Mouse (Mus musculus): ENCODE measurements around the gene Med16. TPM values are rescaled to one million over a fixed set of nuclear protein-coding genes. Genes with fewer than 3 reads are reported as not detected.

Gene Med16
- polyA plus RNA-seq, 1 experiment from 2014 or later: 48.4 TPM

- no peak overlapping the region for H3K4me3 ChIP-seq (replicated peaks)
- no peaks in the 10 kb centered on the region for H3K27me3 ChIP-seq
- 0 out of 2 replicates have a peak overlapping the region, but pooled peaks have one; percentile 13 for H3K27ac ChIP-seq (replicated peaks)
- H3K9me3 ChIP-seq (replicated peaks): no peaks in the 10 kb centered on the region
- peaks cover 37% of the 10 kb centered on the region for H3K4me1 ChIP-seq
- H3K9ac ChIP-seq: no peak overlapping the region
- WGBS: 47% methylated on average over 10 of the region's 10 CpGs
- 0 out of 2 replicates have a peak, but pooled peaks have one; percentile 1 for ATAC-seq (ENCODE audit: insufficient number of reproducible peaks, low FRiP score, low TSS enrichment, low read depth)
- peaks cover 65% of the 10 kb centered on the region for H3K36me3 ChIP-seq
- H3K4me2 ChIP-seq (replicated peaks): no peak overlapping the region
These were observed 44.2 kb downstream of the Med16 start for GRCm38 (mm10) chr10:79864351-79865188.

GRCm38 (mm10) chr10:79862925-79863324 lies 45.8 kb downstream of the Med16 start:
- peak overlapping the region; percentile 22; the same call in 1 of the 2 replicates for H3K27ac ChIP-seq (replicated peaks)
- no peak overlapping the region for H3K9ac ChIP-seq
- H3K36me3 ChIP-seq: peaks cover 76% of the 10 kb centered on the region
- H3K4me2 ChIP-seq (replicated peaks): no peak overlapping the region
- WGBS: 61% methylated on average over 10 of the region's 10 CpGs
- no peak overlapping the region for H3K4me3 ChIP-seq (replicated peaks)
- H3K9me3 ChIP-seq (replicated peaks): no peaks in the 10 kb centered on the region
- no peaks in the 10 kb centered on the region for H3K27me3 ChIP-seq
- ATAC-seq (ENCODE audit: insufficient number of reproducible peaks, low FRiP score, low TSS enrichment, low read depth): no peak
- peaks cover 53% of the 10 kb centered on the region for H3K4me1 ChIP-seq

DNA sequence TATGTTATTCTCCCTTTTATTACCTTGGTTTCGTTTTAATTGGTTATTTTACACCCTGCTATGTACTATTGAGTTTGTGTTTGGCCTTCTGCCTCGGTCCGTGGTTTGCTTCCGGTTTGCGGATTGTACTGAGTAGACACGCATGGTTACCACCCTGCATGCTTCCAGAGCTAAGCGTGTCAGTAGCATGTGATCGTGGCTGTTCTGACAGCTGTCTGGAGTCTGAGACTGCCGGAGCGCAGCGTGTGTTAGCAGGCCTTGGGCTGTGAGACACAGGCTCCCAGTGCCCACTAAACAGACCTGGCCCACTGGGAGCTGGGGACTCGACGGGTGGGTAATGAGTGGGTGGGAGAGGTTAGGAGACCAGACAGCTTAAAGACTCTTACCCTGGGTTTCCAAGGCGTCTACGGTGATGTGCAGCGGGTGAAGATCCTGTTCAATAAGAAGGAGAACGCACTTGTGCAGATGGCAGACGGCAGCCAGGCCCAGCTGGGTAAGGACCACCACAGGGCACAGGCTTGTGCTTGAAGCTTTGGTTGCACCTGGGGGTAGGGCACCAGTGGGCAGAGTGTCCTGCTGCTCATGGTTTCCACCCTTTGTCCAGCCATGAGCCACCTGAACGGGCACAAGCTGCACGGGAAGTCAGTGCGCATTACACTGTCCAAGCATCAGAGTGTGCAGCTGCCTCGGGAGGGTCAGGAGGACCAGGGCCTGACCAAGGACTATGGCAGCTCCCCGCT lies 46.5 kb downstream of the Med16 start:
- Histone ChIP-seq H3K4me1 (peaks cover 60% of the 10 kb centered on the region), H3K27ac (replicated peaks) (peak overlapping the region; percentile 66; the same call in 1 of the 2 replicates), H3K4me3 (replicated peaks) (no peak overlapping the region), H3K9me3 (replicated peaks) (no peaks in the 10 kb centered on the region), H3K36me3 (peaks cover 79% of the 10 kb centered on the region), H3K9ac (no peak overlapping the region), H3K4me2 (replicated peaks) (no peak overlapping the region), H3K27me3 (no peaks in the 10 kb centered on the region)
- 78% methylated on average over 23 of the region's 23 CpGs for WGBS
- ATAC-seq (ENCODE audit: insufficient number of reproducible peaks, low FRiP score, low TSS enrichment, low read depth): no peak

GRCm38 (mm10) chr10:79861230-79862048 lies 47.3 kb downstream of the Med16 start:
- ATAC-seq (ENCODE audit: insufficient number of reproducible peaks, low FRiP score, low TSS enrichment, low read depth): no peak
- Histone ChIP-seq H3K9ac (no peak overlapping the region), H3K4me3 (replicated peaks) (no peak overlapping the region), H3K27me3 (no peaks in the 10 kb centered on the region), H3K27ac (replicated peaks) (peak overlapping the region; percentile 66), H3K4me2 (replicated peaks) (0 out of 2 replicates have a peak overlapping the region, but pooled peaks have one; percentile 2), H3K36me3 (peaks cover 83% of the 10 kb centered on the region), H3K9me3 (replicated peaks) (no peaks in the 10 kb centered on the region), H3K4me1 (peaks cover 68% of the 10 kb centered on the region)
- 71% methylated on average over 25 of the region's 25 CpGs for WGBS

- H3K36me3 ChIP-seq: peaks cover 74% of the 10 kb centered on the region
- 89% methylated on average over 26 of the region's 26 CpGs for WGBS
- H3K4me1 ChIP-seq: peaks cover 73% of the 10 kb centered on the region
- no peaks in the 10 kb centered on the region for H3K27me3 ChIP-seq
- H3K9ac ChIP-seq: no peak overlapping the region
- no peak for ATAC-seq (ENCODE audit: insufficient number of reproducible peaks, low FRiP score, low TSS enrichment, low read depth)
- H3K27ac ChIP-seq (replicated peaks): peak overlapping the region; percentile 66; the same call in 1 of the 2 replicates
- H3K4me2 ChIP-seq (replicated peaks): 0 out of 2 replicates have a peak overlapping the region, but pooled peaks have one; percentile 2
- no peak overlapping the region for H3K4me3 ChIP-seq (replicated peaks)
- no peaks in the 10 kb centered on the region for H3K9me3 ChIP-seq (replicated peaks)
These were observed 48.4 kb downstream of the Med16 start for GRCm38 (mm10) chr10:79860079-79860911.

GRCm38 (mm10) chr10:79859116-79859515 lies 49.6 kb downstream of the Med16 start:
- Histone ChIP-seq H3K4me1 (peaks cover 66% of the 10 kb centered on the region), H3K4me2 (replicated peaks) (no peak overlapping the region), H3K4me3 (replicated peaks) (no peak overlapping the region), H3K27me3 (no peaks in the 10 kb centered on the region), H3K9ac (no peak overlapping the region), H3K27ac (replicated peaks) (peak overlapping the region; percentile 69; the same call in 1 of the 2 replicates), H3K9me3 (replicated peaks) (no peaks in the 10 kb centered on the region), H3K36me3 (peaks cover 68% of the 10 kb centered on the region)
- 72% methylated on average over 11 of the region's 11 CpGs for WGBS
- ATAC-seq (ENCODE audit: insufficient number of reproducible peaks, low FRiP score, low TSS enrichment, low read depth): no peak

DNA sequence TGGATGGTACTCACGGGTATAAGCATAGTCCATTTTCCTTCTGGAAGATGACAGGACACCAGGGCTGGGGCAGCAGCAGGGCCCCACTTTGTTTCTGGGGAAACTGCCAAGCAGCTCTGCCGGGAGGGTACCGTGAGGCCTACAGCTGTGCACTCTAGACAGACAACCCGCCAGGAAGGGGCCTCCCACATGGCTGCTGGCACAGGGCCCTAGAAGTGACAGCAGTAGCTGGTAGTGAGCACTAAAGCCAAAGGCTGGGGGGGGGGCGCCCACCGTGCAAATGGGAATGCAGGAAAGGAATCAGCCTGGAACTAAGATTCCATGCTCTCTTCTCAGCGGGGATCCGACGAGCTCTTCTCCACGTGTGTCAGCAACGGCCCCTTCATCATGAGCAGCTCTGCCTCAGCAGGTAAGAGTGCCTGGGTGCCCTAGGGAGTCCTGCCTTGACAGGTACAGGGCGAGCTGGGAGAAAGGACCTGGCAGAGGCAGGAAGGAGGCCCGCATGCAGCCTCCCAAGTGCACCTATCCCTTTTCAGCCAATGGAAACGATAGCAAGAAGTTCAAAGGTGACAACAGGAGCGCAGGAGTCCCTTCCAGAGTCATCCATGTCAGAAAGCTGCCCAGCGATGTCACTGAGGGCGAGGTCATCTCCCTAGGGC lies 50.2 kb downstream of the Med16 start:
- Histone ChIP-seq H3K36me3 (peaks cover 64% of the 10 kb centered on the region), H3K4me3 (replicated peaks) (peak overlapping the region; percentile 97), H3K4me2 (replicated peaks) (peak overlapping the region; percentile 91), H3K27me3 (no peaks in the 10 kb centered on the region), H3K4me1 (peaks cover 66% of the 10 kb centered on the region), H3K9ac (0 out of 2 replicates have a peak overlapping the region, but pooled peaks have one; percentile 100), H3K9me3 (replicated peaks) (no peaks in the 10 kb centered on the region), H3K27ac (replicated peaks) (peak overlapping the region; percentile 69)
- 26% methylated on average over 17 of the region's 17 CpGs for WGBS
- no peak for ATAC-seq (ENCODE audit: insufficient number of reproducible peaks, low FRiP score, low TSS enrichment, low read depth)

- Histone ChIP-seq H3K27me3 (no peaks in the 10 kb centered on the region), H3K36me3 (peaks cover 57% of the 10 kb centered on the region), H3K4me3 (replicated peaks) (peak overlapping the region; percentile 97), H3K9me3 (replicated peaks) (no peaks in the 10 kb centered on the region), H3K4me1 (peaks cover 71% of the 10 kb centered on the region), H3K27ac (replicated peaks) (peak overlapping the region; percentile 69), H3K9ac (0 out of 2 replicates have a peak overlapping the region, but pooled peaks have one; percentile 100), H3K4me2 (replicated peaks) (peak overlapping the region; percentile 91)
- WGBS: 63% methylated on average over 2 of the region's 2 CpGs
- no peak for ATAC-seq (ENCODE audit: insufficient number of reproducible peaks, low FRiP score, low TSS enrichment, low read depth)
These were observed 50.8 kb downstream of the Med16 start for GRCm38 (mm10) chr10:79857894-79858293.

- Histone ChIP-seq H3K9me3 (replicated peaks) (no peaks in the 10 kb centered on the region), H3K9ac (peak overlapping the region; percentile 100; the same call in 1 of the 2 replicates), H3K4me1 (peaks cover 74% of the 10 kb centered on the region), H3K36me3 (peaks cover 53% of the 10 kb centered on the region), H3K4me2 (replicated peaks) (peak overlapping the region; percentile 91), H3K4me3 (replicated peaks) (peak overlapping the region; percentile 97), H3K27ac (replicated peaks) (peak overlapping the region; percentile 69), H3K27me3 (no peaks in the 10 kb centered on the region)
- no peak for ATAC-seq (ENCODE audit: insufficient number of reproducible peaks, low FRiP score, low TSS enrichment, low read depth)
- 12% methylated on average over 4 of the region's 4 CpGs for whole genome bisulfite sequencing
These were observed 51.3 kb downstream of the Med16 start for GRCm38 (mm10) chr10:79857452-79857811.

Measured in embryonic facial prominence, embryonic 15.5 days (tissue).